Comparison of ENCODE assay signal across 8 mouse cellular contexts in the genomic region with DNA sequence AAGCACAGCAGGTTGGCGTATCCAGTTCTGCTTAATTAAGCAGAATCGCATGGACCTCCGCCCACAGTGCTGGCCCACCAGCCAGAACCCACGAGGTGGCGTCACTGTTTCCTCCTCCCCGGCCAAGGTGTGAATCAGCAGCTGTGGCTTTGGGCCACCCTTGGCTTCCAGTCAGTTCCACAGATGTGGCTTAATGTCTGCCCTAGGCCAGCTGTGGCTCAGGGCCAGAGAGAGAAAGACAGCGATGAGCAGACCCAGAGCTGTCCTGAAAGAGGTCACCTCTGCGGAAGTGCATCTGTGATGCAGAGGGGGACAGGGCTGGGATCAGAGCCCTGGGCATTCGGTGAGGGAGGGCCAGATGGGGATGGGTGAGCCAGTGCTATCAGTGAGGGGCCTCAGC. TPM values are rescaled to one million over a fixed set of nuclear protein-coding genes. Genes with fewer than 3 reads are reported as not detected.
A peak's percentile ranks its signal among the peaks of the same experiment; 100 is the strongest.
DNase-seq lines count a peak whose midpoint lies in the region; ATAC-seq and TF ChIP-seq lines count a peak whose summit lies in the region.

No protein-coding gene starts in this region.

- intact Hi-C loops in left cerebral cortex, postnatal 4 days (cut with DNase I) = no loop called here
- intact Hi-C loops in left cerebral cortex, postnatal 36 days (cut with DNase I) = no loop called here
- intact Hi-C loops in heart, postnatal 14 days (cut with DNase I) = no loop called here

- no peaks in the 10 kb centered on the region for H3K36me3 ChIP-seq in megakaryocyte, embryonic 14.5 days (replicated peaks; ENCODE audit: low read length)

- TF ChIP-seq CTCF in brain, embryonic 14.5 days (IDR thresholded peaks at IDR 0.05; ENCODE audit: borderline replicate concordance, extremely low read depth, insufficient read depth, insufficient read length) = no peak

- DNase-seq in left cerebral cortex, postnatal 4 days = peak; percentile 69
- DNase-seq in left cerebral cortex, postnatal 36 days (ENCODE audit: low spot score in 2 of 2) = no peak
- DNase-seq in brain, embryonic 14.5 days (ENCODE audit: low read depth) = peak; percentile 33
- peak; percentile 83 to 85 for DNase-seq in heart, postnatal 14 days
- DNase-seq in embryo, embryonic 10.5 days (ENCODE audit: low spot score) = no peak
- no peak for DNase-seq in layer of hippocampus, adult 8-10 months (ENCODE audit: low spot score in 2 of 2)

- no peak for ATAC-seq in cerebellum, adult (ENCODE audit: insufficient number of reproducible peaks, low FRiP score, low TSS enrichment)

- H3K4me1 ChIP-seq in megakaryocyte, embryonic 14.5 days = peaks cover 75% of the 10 kb centered on the region

- H3K9me3 ChIP-seq in megakaryocyte, embryonic 14.5 days = peaks cover 8% of the 10 kb centered on the region; the same call in 1 of the 2 replicates

- H3K27me3 ChIP-seq in megakaryocyte, embryonic 14.5 days (replicated peaks) = peaks cover 29% of the 10 kb centered on the region

- peak overlapping the region; percentile 65 for H3K4me3 ChIP-seq in megakaryocyte, embryonic 14.5 days (replicated peaks)

- no peak for TF ChIP-seq POLR2A in brain, embryonic 14.5 days (IDR thresholded peaks at IDR 0.05; ENCODE audit: borderline replicate concordance, extremely low read depth, insufficient read depth, insufficient read length, poor library complexity, severe bottlenecking)

RNA-seq across cellular contexts. Expression of a gene that starts 10.1 kb away (rescaled TPM):
- 10 to 100 TPM; 43.8 to 48.2 TPM for total RNA-seq in left cerebral cortex, postnatal 4 days (2021)
- total RNA-seq in left cerebral cortex, postnatal 36 days (2021) = 10 to 100 TPM; 10.8 to 13.3 TPM
- 33.3 and 48.4 TPM in 2 replicates for polyA plus RNA-seq in brain, embryonic 14.5 days (2012; rRNA removed)
- 10 to 100 TPM; 13.3 to 17.4 TPM for total RNA-seq in heart, postnatal 14 days (2021)
- 1.3 and 2.1 TPM in 2 replicates for polyA plus RNA-seq in megakaryocyte, embryonic 14.5 days (2012; ENCODE audit: insufficient read depth, low replicate concordance)
- total RNA-seq in layer of hippocampus, adult 8-10 months (2022) = 10 to 100 TPM; 12.8 to 13.8 (median 13.2) TPM

RNA-seq across cellular contexts. Expression of a gene that starts 57.8 kb away (rescaled TPM):
- total RNA-seq in left cerebral cortex, postnatal 4 days (2021) = 1 to 10 TPM; 1.9 to 3.1 TPM
- 1 to 10 TPM in 1 of 2 experiments, under 1 TPM in 1; 0.72 to 1.0 TPM for total RNA-seq in left cerebral cortex, postnatal 36 days (2021)
- 1.2 TPM in 2 replicates for polyA plus RNA-seq in brain, embryonic 14.5 days (2012; rRNA removed)
- total RNA-seq in heart, postnatal 14 days (2021) = 1 to 10 TPM; 1.7 to 2.0 TPM
- not detected in 2 replicates for polyA plus RNA-seq in megakaryocyte, embryonic 14.5 days (2012; ENCODE audit: insufficient read depth, low replicate concordance)
- 1 to 10 TPM in 1 of 4 experiments, under 1 TPM in 2, not detected in 1; 0.89 to 3.5 (median 0.91) TPM for total RNA-seq in layer of hippocampus, adult 8-10 months (2022)

Comparison
In these comparisons a context has a peak if more than half of its experiments do, and no peak if none do; other contexts are left out.
1. DNase-seq: peak in left cerebral cortex, postnatal 4 days (single experiment), brain, embryonic 14.5 days (single experiment) and heart, postnatal 14 days (2 of 2); none in left cerebral cortex, postnatal 36 days (0 of 2), embryo, embryonic 10.5 days (single experiment) and layer of hippocampus, adult 8-10 months (0 of 2).